Mouse (Mus musculus) cortical plate, adult 2 months (tissue): ENCODE results near the gene Itgb2.

Experiments
- CTCF ChIP-seq: fragments of 200-500 bp; IDR thresholded peaks from 2 replicates; pipeline ENCODE4 v1.5.1; 2011; ENCODE audit warnings: mild to moderate bottlenecking, control low read depth, low read length; ENCODE audit not compliant: insufficient read depth; ENCODE audit errors: extremely low read depth
- POLR2A ChIP-seq: fragments of 200-500 bp; IDR thresholded peaks from 2 replicates; pipeline ENCODE4 v1.6.1; 2011; ENCODE audit warnings: mild to moderate bottlenecking, low read length, control low read depth; ENCODE audit not compliant: insufficient read depth; ENCODE audit errors: extremely low read depth

GRCm38 (mm10) chr10:77531026-77532019 is 1.3 kb downstream of the Itgb2 start:
- TF ChIP-seq CTCF = no peak
- no peak for TF ChIP-seq POLR2A
